Mouse (Mus musculus) liver, embryonic 15.5 days (tissue): ENCODE data around the gene Ears2. TPM values are rescaled to one million over a fixed set of nuclear protein-coding genes. Genes with fewer than 3 reads are reported as not detected.

Source experiments
- ATAC-seq: fragments of 200-750 bp; cut with Nextera tagmentation; 2 replicates; pipeline ENCODE4 v1.8.0; 2017; ENCODE audit warnings: moderate number of reproducible peaks, mild to moderate bottlenecking, moderate library complexity; ENCODE audit not compliant: insufficient read depth
- H3K27ac ChIP-seq: fragments of 300-500 bp; sonication (generic); replicated peaks from 2 replicates; pipeline ENCODE4 v1.5.1; 2015; ENCODE audit warnings: mild to moderate bottlenecking, inconsistent platforms
- H3K27me3 ChIP-seq: fragments of 300-500 bp; sonication (generic); 2 replicates; pipeline ENCODE4 v1.6.1; 2015; ENCODE audit warnings: mild to moderate bottlenecking, inconsistent platforms
- H3K36me3 ChIP-seq: fragments of 300-500 bp; sonication (generic); replicated peaks from 2 replicates; pipeline ENCODE4 v1.6.1; 2015; ENCODE audit warnings: moderate library complexity, mild to moderate bottlenecking, inconsistent platforms
- H3K4me1 ChIP-seq: fragments of 300-500 bp; sonication (generic); replicated peaks from 2 replicates; pipeline ENCODE4 v1.6.1; 2015; ENCODE audit warnings: inconsistent platforms
- H3K4me2 ChIP-seq: fragments of 300-500 bp; sonication (generic); 2 replicates; pipeline ENCODE4 v1.6.1; 2015; ENCODE audit warnings: moderate library complexity, mild to moderate bottlenecking, inconsistent platforms
- H3K4me3 ChIP-seq: fragments of 300-500 bp; sonication (generic); replicated peaks from 2 replicates; pipeline ENCODE4 v1.5.1; 2015; ENCODE audit warnings: mild to moderate bottlenecking, inconsistent platforms
- H3K9ac ChIP-seq: fragments of 300-500 bp; sonication (generic); 2 replicates; pipeline ENCODE4 v1.6.1; 2015; ENCODE audit warnings: moderate library complexity, mild to moderate bottlenecking, inconsistent platforms
- H3K9me3 ChIP-seq: fragments of 300-500 bp; sonication (generic); replicated peaks from 2 replicates; pipeline ENCODE4 v1.6.1; 2016; ENCODE audit warnings: inconsistent platforms
- WGBS: fragments of 180-500 bp; shearing (Covaris S2); methylation state at CpG from one replicate; pipeline ENCODE4 v1.1.7; 2015; ENCODE audit warnings: mixed read lengths; ENCODE audit not compliant: insufficient replicate concordance; 5-methylcytosine and 5-hydroxymethylcytosine counted together
- polyA plus RNA-seq: library from polyadenylated mRNA; unstranded; fragments of >200 nt; fragmentation: Nextera tagmentation; extraction: Ambion mirVana; gene quantifications from 2 replicates; pipeline ENCODE4 v1.2.1, GENCODE M21; 2015

Ears2 gene
- polyA plus RNA-seq, 1 experiment from 2014 or later: 7.0 TPM

DNA sequence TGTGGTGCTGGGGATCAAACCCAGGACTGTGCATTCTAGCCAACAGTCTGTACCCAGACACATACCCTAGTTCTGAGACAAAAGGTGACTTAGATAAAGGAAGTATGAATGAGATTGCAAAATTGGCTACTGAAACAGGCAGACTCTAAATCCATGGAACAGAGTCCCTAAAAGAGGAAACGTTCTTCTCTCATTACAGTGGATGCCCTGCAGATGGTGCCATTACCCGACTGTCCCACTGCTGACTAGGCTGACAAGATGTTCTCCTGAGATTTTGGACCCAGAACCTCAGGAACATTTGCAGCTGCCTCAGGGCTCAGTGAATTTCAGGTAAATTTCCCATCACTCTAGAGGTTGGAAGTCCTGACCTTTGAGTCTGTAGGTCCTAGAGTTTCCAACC is 32.7 kb downstream of the Ears2 start:
- Histone ChIP-seq H3K27ac (no peak overlapping the region), H3K4me3 (no peak overlapping the region), H3K4me1 (no peaks in the 10 kb centered on the region), H3K27me3 (no peaks in the 10 kb centered on the region), H3K36me3 (0 out of 2 replicates have a peak, but pooled peaks cover 10% of the 10 kb centered on the region), H3K9me3 (no peaks in the 10 kb centered on the region), H3K9ac (no peak overlapping the region), H3K4me2 (no peak overlapping the region)
- 11% methylated on average over 2 of the region's 2 CpGs for WGBS
- no peak for ATAC-seq

DNA sequence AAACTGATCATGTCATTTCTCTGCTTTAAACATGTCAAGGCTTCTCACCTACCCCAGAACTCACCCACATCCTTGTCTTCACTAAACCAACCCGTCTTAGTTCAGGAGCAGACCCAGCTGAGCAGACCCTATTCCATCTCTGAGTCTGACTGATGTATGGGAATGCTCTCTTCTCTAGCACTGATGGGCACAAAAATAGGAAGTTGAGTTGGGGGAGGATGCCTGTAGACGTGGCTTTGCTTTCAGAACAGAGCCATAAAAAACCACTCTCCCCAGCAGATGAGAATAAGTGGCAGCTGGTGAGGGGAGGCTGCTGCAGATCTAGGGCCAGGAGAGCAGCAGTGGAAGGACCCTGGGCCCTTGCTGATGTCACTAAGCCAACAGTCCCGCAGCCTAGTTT is 33.7 kb downstream of the Ears2 start:
- Histone ChIP-seq H3K4me3 (no peak overlapping the region), H3K4me1 (no peaks in the 10 kb centered on the region), H3K27ac (no peak overlapping the region), H3K9me3 (no peaks in the 10 kb centered on the region), H3K4me2 (no peak overlapping the region), H3K9ac (no peak overlapping the region), H3K36me3 (0 out of 2 replicates have a peak, but pooled peaks cover 5% of the 10 kb centered on the region), H3K27me3 (0 out of 2 replicates have a peak, but pooled peaks cover 3% of the 10 kb centered on the region)
- no peak for ATAC-seq
- 40% methylated on average over 3 of the region's 3 CpGs for WGBS

DNA sequence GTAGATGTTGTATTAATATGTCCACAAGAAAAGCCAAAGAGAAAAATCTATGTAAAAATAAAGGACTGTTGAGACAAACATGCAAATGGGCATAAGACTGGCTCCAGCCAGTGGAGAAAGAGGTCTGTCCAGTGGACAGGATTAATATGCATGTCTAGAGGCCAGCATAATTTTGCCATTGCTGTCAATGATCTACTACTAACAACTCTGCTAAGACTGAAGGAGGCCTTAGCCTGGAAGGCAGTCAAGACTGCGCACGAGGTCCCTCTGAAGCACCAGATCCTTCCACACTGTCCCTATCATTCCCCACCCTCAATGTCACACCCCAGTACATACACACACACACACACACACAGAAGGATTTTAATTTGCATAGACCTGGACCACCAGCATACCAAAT is 44.9 kb downstream of the Ears2 start:
- no peak for ATAC-seq
- no peaks in the 10 kb centered on the region for H3K9me3 ChIP-seq
- WGBS: 92% methylated on average over 2 of the region's 2 CpGs
- H3K4me2 ChIP-seq: no peak overlapping the region
- H3K4me3 ChIP-seq: no peak overlapping the region
- H3K36me3 ChIP-seq: no peaks in the 10 kb centered on the region
- H3K27ac ChIP-seq: no peak overlapping the region
- H3K4me1 ChIP-seq: peaks cover 52% of the 10 kb centered on the region
- no peak overlapping the region for H3K9ac ChIP-seq
- H3K27me3 ChIP-seq: no peaks in the 10 kb centered on the region

DNA sequence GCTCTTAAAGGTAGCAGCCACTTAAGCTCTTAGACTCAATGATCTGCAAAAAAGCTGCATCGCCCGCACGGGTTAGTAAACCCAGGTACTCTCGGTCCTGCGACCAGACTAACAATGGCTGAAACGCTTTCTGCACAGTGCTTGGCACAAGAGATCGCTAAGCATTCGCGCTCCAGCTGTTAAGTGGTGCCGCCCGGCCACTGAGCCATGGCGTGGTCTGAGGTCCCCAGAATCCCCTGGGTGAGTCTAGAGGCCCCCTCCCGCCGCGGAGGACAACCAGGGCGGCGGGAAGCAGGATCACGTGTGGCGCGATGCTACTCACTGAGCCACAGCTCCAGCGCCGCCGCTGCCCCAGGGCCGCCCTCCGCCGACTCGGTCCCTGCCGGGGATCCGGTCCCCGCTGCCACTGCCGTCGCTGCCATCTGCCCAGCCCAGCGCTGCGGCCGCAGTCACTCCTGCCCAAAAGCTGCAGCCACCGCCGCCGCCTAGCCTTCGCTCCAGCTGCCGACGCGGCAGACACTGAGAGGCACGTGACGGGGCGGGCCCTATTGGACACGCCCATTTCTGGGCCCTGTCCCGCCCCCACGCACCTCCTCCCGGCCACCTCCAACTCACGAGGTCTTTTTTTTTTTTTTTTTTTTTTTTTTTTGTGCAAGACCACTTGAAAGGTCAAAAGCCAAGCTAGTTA is 46.3 kb downstream of the Ears2 start, which contains the start of gene Gga2:
Gga2 (minus strand) TSS at position 556 of the 688 bp plus-strand sequence.
- Histone ChIP-seq H3K27me3 (no peaks in the 10 kb centered on the region), H3K9me3 (no peaks in the 10 kb centered on the region), H3K36me3 (no peaks in the 10 kb centered on the region), H3K4me2 (peak within 1 kb of the TSS; percentile 99), H3K9ac (peak within 1 kb of the TSS; percentile 78), H3K27ac (peak within 1 kb of the TSS; percentile 82), H3K4me3 (peak within 1 kb of the TSS; percentile 76), H3K4me1 (peaks cover 65% of the 10 kb centered on the region)
- ATAC-seq: peak; percentile 70
- under 1% methylated on average over 48 of the region's 50 CpGs for WGBS

DNA sequence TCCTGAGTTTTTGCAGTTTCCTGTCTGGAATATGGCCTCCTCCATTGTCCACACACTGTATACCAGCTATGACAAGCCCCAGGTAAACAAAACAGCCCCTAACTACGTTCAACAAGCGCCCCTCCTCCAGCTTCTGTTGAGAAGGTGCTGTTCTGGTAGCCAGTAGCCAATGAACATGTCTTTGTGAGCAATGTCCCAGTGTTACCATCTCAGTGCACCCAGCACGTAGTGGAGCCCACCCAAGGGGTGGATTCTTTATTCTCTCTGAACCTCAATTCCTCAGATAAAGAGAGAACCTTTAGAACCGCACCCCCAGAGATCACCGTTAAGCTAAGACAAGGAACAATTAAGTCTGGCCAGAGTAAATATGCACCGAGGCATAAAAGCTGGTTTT is 46.8 kb downstream of the Ears2 start:
- Histone ChIP-seq H3K36me3 (no peaks in the 10 kb centered on the region), H3K27me3 (no peaks in the 10 kb centered on the region), H3K4me1 (peaks cover 71% of the 10 kb centered on the region), H3K4me2 (peak overlapping the region; percentile 99), H3K4me3 (peak overlapping the region; percentile 76), H3K27ac (peak overlapping the region; percentile 82), H3K9ac (peak overlapping the region; percentile 78), H3K9me3 (no peaks in the 10 kb centered on the region)
- peak; percentile 30 for ATAC-seq
- under 1% methylated on average over 6 of the region's 6 CpGs for WGBS

DNA sequence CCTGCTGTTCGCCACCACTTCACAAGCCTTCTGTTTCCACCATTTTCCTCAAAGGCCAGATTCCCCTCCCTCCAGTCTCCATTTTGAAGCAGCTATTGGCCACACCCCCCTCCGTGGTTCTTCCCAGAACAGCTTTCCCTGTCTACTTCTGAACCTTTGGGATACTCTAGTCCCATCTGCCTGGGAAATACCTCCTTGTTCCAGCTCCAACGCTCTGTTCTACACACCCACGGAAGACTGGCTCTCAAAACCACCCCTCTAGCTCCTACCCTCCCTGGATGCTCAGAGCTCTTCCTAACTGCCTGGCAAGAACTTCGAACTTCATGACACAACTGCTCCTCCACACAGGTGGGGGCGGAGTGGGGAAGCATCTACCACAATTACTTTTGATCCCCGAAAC is 48.1 kb downstream of the Ears2 start:
- H3K9ac ChIP-seq: peak overlapping the region; percentile 19; the same call in 1 of the 2 replicates
- 65% methylated on average over 7 of the region's 7 CpGs for WGBS
- ATAC-seq: no peak
- peaks cover 80% of the 10 kb centered on the region for H3K4me1 ChIP-seq
- H3K27ac ChIP-seq: peak overlapping the region; percentile 82
- H3K4me2 ChIP-seq: peak overlapping the region; percentile 99
- no peaks in the 10 kb centered on the region for H3K36me3 ChIP-seq
- H3K4me3 ChIP-seq: peak overlapping the region; percentile 76
- H3K27me3 ChIP-seq: no peaks in the 10 kb centered on the region
- no peaks in the 10 kb centered on the region for H3K9me3 ChIP-seq

DNA sequence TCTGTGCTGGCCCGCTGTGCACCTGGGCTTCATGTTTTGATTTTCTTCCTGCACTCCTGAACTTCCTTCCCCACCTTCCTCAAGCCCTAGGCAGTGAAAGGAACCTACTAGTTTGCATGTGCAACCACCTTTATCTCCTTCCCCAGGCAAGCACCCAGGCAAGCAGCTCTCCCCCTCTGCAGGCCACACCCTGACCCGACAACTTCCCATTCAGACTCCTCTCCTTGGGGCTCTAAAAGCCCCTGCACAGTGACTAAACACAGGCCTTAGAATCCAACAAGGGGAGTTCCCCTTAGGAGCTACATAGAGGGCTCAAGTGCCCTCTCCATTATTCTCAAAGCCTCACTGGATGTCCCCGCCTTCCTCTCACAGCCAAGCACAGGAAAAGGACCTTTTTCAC is 48.8 kb downstream of the Ears2 start:
- Histone ChIP-seq H3K27me3 (no peaks in the 10 kb centered on the region), H3K4me2 (peak overlapping the region; percentile 99), H3K4me3 (peak overlapping the region; percentile 76), H3K9ac (peak overlapping the region; percentile 19; the same call in 1 of the 2 replicates), H3K9me3 (no peaks in the 10 kb centered on the region), H3K4me1 (peaks cover 78% of the 10 kb centered on the region), H3K36me3 (no peaks in the 10 kb centered on the region), H3K27ac (peak overlapping the region; percentile 82)
- ATAC-seq: peak; percentile 67
- WGBS: 7% methylated on average over 3 of the region's 3 CpGs

DNA sequence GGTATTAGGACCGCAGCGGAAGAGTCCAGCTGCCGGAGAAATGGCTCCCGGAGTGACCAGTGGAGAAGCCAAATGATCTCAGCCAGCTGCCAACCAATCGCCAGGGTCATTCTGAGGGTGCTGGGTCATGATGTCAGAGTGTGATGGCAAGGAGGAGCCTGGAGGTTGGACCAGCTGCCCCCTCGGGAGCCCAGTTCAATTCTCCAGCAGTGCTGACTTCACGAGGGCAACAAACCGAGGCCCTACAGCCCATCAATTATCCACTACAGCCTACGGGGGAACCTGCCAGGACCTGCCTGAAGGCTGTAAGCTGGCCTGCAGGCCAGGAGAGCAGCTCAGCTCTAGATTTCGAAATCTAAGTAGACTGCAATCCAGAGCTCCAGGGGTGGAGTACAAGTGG is 51.3 kb downstream of the Ears2 start:
- no peak for ATAC-seq
- no peaks in the 10 kb centered on the region for H3K9me3 ChIP-seq
- no peaks in the 10 kb centered on the region for H3K27me3 ChIP-seq
- peaks cover 20% of the 10 kb centered on the region for H3K36me3 ChIP-seq
- no peak overlapping the region for H3K4me3 ChIP-seq
- H3K27ac ChIP-seq: peak overlapping the region; percentile 66
- WGBS: 67% methylated on average over 10 of the region's 10 CpGs
- H3K4me1 ChIP-seq: peaks cover 72% of the 10 kb centered on the region
- H3K9ac ChIP-seq: no peak overlapping the region
- H3K4me2 ChIP-seq: peak overlapping the region; percentile 48

DNA sequence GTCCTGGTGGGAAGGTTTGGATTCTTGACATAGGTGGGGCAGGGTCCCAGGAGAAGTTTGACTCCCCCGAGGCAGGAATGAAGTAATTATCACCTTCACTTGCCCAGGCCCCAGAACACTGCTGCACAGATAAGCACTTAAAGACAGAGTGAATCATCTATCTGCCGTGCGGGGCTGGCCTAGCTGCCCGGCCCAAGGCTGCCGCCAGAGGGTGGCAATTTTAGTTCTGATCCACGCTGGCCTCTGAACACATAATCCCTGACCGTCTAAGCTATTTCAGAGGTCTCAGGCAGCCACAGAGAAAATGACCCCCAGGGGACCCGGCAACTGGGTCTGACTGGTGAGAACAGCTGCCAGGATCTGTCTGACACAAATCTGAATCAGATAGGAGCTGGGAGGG is 52.0 kb downstream of the Ears2 start:
- peak; percentile 28 for ATAC-seq
- peak overlapping the region; percentile 48 for H3K4me2 ChIP-seq
- H3K4me3 ChIP-seq: no peak overlapping the region
- H3K9ac ChIP-seq: 0 out of 2 replicates have a peak overlapping the region, but pooled peaks have one; percentile 18
- no peaks in the 10 kb centered on the region for H3K27me3 ChIP-seq
- no peaks in the 10 kb centered on the region for H3K9me3 ChIP-seq
- WGBS: 17% methylated on average over 8 of the region's 8 CpGs
- peaks cover 66% of the 10 kb centered on the region for H3K4me1 ChIP-seq
- H3K27ac ChIP-seq: peak overlapping the region; percentile 66
- peaks cover 26% of the 10 kb centered on the region for H3K36me3 ChIP-seq

DNA sequence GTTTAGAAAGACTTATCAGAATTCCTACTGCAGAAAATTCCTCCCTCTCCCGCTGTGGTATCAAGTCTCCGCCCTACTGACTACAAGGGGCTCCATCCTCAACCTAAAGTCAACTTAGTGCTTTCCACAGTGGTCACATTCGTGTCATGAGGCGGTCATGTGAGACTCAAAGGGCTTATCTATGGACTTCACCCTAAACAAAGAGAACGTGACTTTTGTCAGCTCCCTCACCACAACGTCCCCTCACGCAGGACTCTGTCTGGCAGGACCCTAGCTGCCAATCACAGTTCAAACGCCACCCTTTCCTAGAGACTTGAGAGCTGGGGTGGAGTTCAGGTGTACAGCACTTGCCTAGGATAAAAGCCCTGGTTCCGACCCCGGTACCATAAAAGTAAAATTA is 54.1 kb downstream of the Ears2 start:
- Histone ChIP-seq H3K27ac (no peak overlapping the region), H3K27me3 (no peaks in the 10 kb centered on the region), H3K4me1 (peaks cover 45% of the 10 kb centered on the region), H3K4me2 (no peak overlapping the region), H3K9ac (no peak overlapping the region), H3K9me3 (no peaks in the 10 kb centered on the region), H3K4me3 (no peak overlapping the region), H3K36me3 (peaks cover 46% of the 10 kb centered on the region)
- ATAC-seq: peak; percentile 29; the same call in 1 of the 2 replicates
- 46% methylated on average over 10 of the region's 10 CpGs for WGBS

DNA sequence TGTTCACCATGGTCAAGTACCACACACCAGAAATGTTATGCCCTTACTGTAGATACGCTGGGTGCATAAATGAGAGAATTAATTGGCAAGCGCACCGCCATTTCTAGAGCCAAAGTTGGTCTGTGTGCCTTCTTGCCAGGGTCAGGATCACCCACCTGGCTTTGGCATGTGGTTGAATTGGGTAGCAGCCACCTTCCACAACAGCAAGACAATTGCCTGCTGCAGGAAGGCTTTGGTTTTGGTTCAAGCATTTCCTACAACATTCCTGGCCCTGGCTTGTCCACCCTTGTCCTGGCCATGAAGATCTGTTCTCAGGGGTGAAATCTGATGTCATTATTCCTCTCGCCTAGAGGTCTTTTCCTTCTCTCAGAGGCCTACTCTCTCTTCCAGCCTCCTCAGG is 54.7 kb downstream of the Ears2 start:
- H3K4me3 ChIP-seq: no peak overlapping the region
- H3K36me3 ChIP-seq: peaks cover 52% of the 10 kb centered on the region
- no peak overlapping the region for H3K4me2 ChIP-seq
- WGBS: 84% methylated on average over 4 of the region's 4 CpGs
- peaks cover 39% of the 10 kb centered on the region for H3K4me1 ChIP-seq
- H3K9ac ChIP-seq: no peak overlapping the region
- no peak for ATAC-seq
- H3K27me3 ChIP-seq: no peaks in the 10 kb centered on the region
- no peaks in the 10 kb centered on the region for H3K9me3 ChIP-seq
- no peak overlapping the region; the same call in 1 of the 2 replicates for H3K27ac ChIP-seq
